Mouse (Mus musculus) left cerebral cortex, adult 8-10 months (tissue): ENCODE results near the gene Foxj1. TPM values are rescaled to one million over a fixed set of nuclear protein-coding genes. Genes with fewer than 3 reads are reported as not detected.

Source experiments
- DNase-seq, 2 experiments: peaks; one replicate each; pipeline ENCODE4 v3.0.0; 2022; ENCODE audit warnings: low spot score in 2 of 2
- total RNA-seq, 4 experiments: library from RNA; stranded (reverse); gene quantifications; 2 replicates each; pipeline ENCODE4 v1.2.4; 2022

Foxj1 gene
- total RNA-seq, 4 experiments from 2014 or later, result 4.4 to 8.6 (median 4.7) TPM

DNA sequence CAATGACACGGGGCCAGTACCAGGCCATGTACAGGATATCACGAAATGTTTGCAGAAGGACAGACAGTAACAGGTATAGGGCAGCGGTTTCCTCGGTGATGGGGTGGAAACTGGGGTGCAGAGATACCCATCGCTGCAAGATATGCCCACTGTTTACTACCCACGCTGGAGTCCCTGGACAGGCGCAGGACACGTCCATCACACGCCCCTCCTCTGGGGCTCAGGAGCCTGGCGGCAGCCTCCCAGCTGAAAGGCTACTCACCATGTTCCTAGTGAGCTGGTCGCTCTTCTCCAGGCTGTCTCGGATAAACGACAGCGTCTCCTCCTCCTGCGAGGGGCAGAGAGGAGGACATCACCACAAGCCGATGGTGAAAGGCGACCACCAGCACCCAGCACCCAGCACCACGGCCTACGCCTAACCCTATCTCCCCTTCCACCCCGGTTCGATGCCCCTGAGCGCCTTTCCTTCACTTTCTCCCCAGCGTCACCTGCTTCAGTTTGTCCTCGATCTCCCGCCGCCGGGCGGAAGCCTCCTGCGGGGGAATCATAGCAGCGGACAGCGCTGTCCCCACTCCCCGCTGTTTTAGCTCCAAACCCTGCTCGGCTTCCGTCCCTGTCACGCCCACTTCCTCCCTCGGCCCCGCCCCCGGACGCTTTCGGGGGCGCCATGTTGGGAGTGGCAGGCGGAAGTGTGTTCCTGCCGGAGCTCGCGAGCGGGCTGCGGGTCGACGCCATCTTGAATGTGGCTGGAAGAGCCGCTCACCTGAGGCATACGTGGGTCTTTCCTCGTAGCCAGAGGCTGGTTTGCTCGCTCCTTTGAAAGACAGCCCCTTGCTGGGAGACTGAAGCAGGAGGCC lies 28.8 kb downstream of the Foxj1 start:
- peak; percentile 73 to 89 for DNase-seq

DNA sequence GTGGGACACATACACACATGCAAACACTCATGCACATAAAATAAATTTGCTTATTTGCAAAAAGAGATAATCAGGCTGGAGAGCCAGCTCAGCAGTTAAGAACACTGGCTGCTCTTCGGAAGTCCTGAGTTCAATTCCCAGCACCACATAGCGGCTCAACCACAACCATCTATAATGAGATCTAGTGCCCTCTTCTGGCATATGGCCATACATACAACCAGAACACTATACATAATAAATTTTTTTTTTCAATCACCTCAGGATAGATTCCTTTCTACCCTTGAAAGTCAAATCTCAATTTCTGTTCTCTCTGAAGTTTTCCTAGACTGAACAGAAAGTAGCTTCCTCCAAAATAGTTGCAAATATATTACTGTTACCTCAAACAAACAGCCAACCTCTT lies 29.8 kb downstream of the Foxj1 start:
- no peak for DNase-seq

DNA sequence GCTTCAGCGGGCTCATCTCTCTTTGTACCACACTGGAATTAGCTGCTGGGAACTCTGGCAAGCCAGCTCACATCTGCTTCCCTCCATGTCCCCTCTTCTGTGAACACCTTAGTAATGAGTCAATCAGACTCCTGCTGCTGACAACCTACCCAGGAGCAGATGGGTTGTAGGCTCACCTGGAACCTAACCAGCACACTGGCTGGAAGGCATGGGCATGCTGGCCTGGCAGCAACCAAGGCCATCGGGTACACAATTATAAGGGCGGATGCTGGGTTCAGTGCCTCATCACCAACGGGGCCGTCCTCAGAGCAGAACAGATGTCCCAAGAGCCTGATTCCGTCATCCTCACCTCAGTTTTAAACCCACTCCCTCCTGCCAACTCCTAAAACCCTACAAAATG lies 36.6 kb downstream of the Foxj1 start:
- no peak for DNase-seq

GRCm38 (mm10) chr11:116298221-116298620 lies 37.0 kb downstream of the Foxj1 start:
- no peak for DNase-seq

DNA sequence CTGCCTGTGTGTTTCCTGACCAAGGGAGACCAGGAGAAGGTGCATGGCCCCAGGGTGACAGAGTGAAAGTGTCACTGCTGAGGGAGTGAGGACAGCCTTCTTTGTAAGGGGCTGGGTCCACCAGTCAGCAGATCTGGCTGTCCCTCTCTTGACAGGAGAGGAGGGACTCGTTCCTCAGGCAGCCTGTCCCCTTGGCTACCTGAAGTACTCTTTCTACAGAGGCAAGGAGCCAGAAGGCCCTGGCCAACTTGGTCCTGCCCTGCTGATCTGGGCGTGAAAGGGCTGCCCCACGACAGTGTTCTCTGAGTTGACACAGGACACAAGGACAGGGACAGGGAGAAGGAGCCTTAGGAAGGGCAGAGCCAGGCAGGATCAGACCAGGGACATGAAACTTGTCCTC lies 38.2 kb downstream of the Foxj1 start:
- DNase-seq, result no peak

DNA sequence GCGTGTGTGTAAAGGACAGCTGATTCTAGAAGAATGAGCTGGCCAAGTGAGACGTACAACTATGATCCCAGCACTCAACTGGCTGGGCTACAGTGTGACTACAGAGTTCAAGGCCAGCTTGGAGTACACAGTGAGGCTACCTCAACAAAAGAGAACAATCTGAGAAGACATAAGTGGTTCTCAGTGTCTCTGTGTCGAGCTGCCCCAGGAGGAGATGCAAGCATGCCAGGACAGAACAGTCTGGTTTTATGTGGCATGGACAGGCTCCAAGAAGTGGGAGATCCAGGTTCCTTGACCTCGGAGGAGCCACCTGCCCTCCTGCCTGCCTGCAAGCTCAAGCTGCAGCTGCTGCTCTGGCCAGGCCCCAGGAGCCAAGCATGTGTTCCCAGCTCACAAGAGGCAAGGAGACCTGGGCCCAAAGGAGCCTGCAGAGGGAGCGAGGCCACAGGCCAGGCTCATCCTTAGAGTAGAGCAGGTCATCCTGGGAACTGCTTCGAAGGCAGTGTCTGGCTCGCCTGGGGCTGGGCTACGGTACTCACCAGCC lies 38.9 kb downstream of the Foxj1 start:
- DNase-seq, result no peak

- no peak for DNase-seq
Measured at GRCm38 (mm10) chr11:116294319-116294718, 40.9 kb downstream of the Foxj1 start.

GRCm38 (mm10) chr11:116293538-116294137 lies 41.6 kb downstream of the Foxj1 start:
- no peak for DNase-seq

GRCm38 (mm10) chr11:116292401-116292800 lies 42.8 kb downstream of the Foxj1 start:
- DNase-seq, result no peak

DNA sequence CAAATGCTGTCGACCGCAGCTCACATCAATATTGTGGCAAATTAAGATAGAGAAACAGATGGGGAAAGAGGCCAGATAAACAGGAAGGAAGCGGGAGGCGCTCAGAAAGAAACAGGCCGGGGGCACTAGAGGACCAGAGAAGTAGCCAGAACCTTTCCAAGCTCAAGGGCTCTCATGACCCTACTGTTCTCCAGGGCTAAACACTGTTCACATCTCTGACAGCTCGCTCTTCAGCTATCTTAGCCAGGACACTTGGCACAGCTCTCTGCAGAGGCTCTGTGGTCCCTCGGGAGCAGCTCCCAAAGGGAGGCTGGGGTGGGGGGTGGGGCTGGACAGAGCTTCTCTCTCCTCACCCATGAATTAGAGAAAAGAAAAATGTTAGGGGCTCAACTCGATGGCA lies 44.6 kb downstream of the Foxj1 start:
- DNase-seq, result no peak

DNA sequence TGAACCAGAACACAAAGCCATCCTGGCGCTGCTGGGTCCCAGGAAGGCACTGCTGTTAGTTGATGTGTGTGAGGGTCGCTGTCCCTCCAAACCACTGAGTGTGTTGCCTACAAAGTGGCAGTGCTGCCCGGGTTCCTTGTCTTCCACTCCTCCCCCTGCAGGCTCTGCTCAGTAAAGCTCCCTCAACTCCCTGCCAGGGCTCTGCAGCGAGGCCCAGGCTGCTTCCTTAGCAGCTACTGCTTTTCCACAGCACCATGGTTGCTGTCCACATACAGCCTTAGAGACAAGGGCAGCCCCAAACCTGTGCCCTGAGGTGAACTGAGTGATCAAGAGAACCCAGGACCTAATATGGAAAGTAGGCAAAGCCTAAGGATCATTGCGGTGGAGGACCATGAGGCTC lies 47.8 kb downstream of the Foxj1 start:
- DNase-seq, result no peak

- no peak for DNase-seq
Measured at GRCm38 (mm10) chr11:116285770-116286191, 49.4 kb downstream of the Foxj1 start.

GRCm38 (mm10) chr11:116283982-116284381 lies 51.2 kb downstream of the Foxj1 start:
- no peak for DNase-seq

DNA sequence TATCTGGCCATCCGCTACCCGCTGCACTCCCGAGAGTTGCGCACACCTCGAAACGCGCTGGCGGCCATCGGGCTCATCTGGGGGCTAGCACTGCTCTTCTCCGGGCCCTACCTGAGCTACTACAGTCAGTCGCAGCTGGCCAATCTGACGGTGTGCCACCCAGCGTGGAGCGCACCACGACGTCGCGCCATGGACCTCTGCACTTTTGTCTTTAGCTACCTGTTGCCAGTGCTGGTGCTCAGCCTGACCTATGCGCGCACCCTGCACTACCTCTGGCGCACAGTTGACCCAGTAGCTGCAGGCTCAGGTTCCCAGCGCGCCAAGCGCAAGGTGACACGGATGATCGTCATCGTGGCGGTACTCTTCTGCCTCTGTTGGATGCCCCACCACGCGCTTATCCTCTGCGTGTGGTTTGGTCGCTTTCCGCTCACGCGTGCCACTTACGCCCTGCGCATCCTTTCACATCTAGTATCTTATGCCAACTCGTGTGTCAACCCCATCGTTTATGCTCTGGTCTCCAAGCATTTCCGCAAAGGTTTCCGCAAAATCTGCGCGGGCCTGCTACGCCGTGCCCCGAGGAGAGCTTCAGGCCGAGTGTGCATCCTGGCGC lies 52.2 kb downstream of the Foxj1 start:
- no peak for DNase-seq

DNA sequence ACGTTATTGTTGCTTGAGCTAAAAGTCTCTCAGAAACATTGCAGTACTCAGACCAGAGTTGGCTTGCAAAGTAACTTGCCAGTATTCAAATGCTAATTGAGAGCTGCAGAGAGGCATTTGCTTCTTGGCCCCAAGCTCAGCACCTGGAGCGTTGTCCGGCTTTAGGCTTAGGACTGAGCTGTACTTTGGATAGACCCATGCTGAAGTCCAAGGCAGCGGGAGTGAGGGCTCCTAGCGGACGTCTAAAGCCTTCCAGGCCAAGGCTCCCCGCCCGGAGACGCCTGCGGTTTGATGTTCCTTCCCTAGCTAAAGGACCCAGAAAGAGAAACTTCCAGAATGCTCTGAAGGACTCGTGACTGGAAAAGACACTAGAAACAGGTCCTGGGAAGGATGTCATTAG lies 53.1 kb downstream of the Foxj1 start:
- DNase-seq, result no peak

DNA sequence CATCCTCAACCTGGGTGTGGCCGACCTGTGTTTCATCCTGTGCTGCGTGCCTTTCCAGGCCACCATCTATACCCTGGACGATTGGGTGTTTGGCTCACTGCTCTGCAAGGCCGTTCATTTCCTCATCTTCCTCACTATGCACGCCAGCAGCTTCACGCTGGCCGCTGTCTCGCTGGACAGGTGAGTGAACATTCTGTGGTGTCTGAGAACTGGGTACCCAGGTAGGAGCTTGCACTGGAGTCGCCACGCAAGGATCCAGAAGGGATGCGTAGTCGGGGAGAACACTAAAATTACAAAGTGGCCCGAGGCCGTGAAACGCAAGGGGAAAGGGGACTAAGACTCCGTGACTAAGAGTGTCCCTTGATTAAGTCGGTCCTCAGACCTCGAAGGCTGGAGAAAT lies 53.5 kb downstream of the Foxj1 start:
- no peak for DNase-seq

DNA sequence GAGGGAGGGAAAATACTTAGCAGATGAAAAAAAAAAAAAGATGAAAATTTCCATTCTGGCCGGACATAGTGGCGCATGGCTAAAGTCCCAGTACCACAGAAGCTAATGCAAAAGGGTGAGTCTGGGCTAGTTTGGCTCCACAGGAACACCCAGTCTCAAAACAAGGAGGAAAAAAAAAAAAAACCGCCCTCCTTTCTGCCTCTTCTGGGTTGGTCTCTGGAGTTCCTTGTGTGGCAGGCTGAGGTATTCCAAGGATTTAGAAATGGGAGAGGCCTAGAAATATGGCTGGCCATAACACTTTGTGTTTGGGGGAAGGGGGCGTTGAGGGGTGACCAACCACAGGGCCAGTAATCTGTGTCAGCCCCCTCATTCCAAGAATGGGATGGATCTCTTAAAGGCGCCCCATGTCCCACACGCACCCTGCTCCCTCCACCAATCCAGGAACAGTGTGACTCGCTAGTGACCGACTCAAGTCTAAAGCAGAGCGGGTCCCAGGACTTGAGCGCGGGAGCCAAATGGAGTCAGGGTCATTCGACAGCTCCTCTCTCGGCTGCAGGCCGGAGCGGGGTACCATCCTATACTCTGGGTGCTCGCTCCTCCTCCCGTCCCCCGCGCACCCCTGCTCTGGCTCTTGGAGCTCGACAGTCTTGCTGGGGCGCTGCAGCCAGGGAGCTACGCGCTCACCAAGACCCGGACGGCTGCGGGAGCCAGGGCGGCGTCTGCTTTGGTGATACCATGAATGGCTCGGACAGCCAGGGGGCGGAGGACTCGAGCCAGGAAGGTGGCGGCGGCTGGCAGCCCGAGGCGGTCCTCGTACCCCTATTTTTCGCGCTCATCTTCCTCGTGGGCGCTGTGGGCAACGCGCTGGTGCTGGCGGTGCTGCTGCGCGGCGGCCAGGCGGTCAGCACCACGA lies 54.2 kb downstream of the Foxj1 start, which contains the start of gene Galr2:
TSS of gene Galr2 (plus strand) at position 189 of the 913 bp plus-strand sequence.
- no peak for DNase-seq
